Mouse (Mus musculus) intestine, embryonic 15.5 days (tissue): ENCODE measurements around the gene Cacna1d. TPM values are rescaled to one million over a fixed set of nuclear protein-coding genes. Genes with fewer than 3 reads are reported as not detected.

ENCODE experiments used
- ATAC-seq: fragments of 200-750 bp; cut with Nextera tagmentation; 2 replicates; pipeline ENCODE4 v1.8.0; 2017; ENCODE audit warnings: moderate TSS enrichment, moderate library complexity
- H3K27ac ChIP-seq: fragments of 300-500 bp; sonication (generic); 2 replicates; pipeline ENCODE4 v1.5.1; 2015; ENCODE audit warnings: mild to moderate bottlenecking, inconsistent platforms
- H3K27me3 ChIP-seq: fragments of 300-500 bp; sonication (generic); replicated peaks from 2 replicates; pipeline ENCODE4 v1.6.1; 2015; ENCODE audit warnings: inconsistent platforms
- H3K36me3 ChIP-seq: fragments of 300-500 bp; sonication (generic); 2 replicates; pipeline ENCODE4 v1.6.1; 2015; ENCODE audit warnings: inconsistent platforms
- H3K4me1 ChIP-seq: fragments of 300-500 bp; sonication (generic); replicated peaks from 2 replicates; pipeline ENCODE4 v1.6.1; 2015; ENCODE audit warnings: inconsistent platforms
- H3K4me2 ChIP-seq: fragments of 300-500 bp; sonication (generic); replicated peaks from 2 replicates; pipeline ENCODE4 v1.6.1; 2015; ENCODE audit warnings: mild to moderate bottlenecking, inconsistent platforms
- H3K4me3 ChIP-seq: fragments of 300-500 bp; sonication (generic); replicated peaks from 2 replicates; pipeline ENCODE4 v1.5.1; 2015; ENCODE audit warnings: inconsistent platforms
- H3K9ac ChIP-seq: fragments of 300-500 bp; sonication (generic); 2 replicates; pipeline ENCODE4 v1.6.1; 2015; ENCODE audit warnings: inconsistent platforms
- H3K9me3 ChIP-seq: fragments of 300-500 bp; sonication (generic); 2 replicates; pipeline ENCODE4 v1.6.1; 2016; ENCODE audit warnings: inconsistent platforms
- WGBS: fragments of 180-500 bp; shearing (Covaris S2); methylation state at CpG from one replicate; pipeline ENCODE4 v1.1.7; 2015; 5-methylcytosine and 5-hydroxymethylcytosine counted together
- polyA plus RNA-seq: library from polyadenylated mRNA; unstranded; fragments of >200 nt; fragmentation: Nextera tagmentation; extraction: Ambion mirVana; gene quantifications from 2 replicates; pipeline ENCODE4 v1.2.1, GENCODE M21; 2015

Gene Cacna1d
- polyA plus RNA-seq, 1 experiment from 2014 or later = 3.5 TPM

- Histone ChIP-seq H3K4me2 (no peak overlapping the region), H3K4me3 (no peak overlapping the region), H3K9ac (no peak overlapping the region), H3K4me1 (0 out of 2 replicates have a peak, but pooled peaks cover 4% of the 10 kb centered on the region), H3K9me3 (no peaks in the 10 kb centered on the region), H3K27me3 (no peaks in the 10 kb centered on the region), H3K27ac (no peak overlapping the region), H3K36me3 (no peaks in the 10 kb centered on the region)
- WGBS = 87% methylated on average over 8 of the region's 8 CpGs
- no peak for ATAC-seq
These were observed 441.0 kb downstream of the Cacna1d start for GRCm38 (mm10) chr14:30050280-30050679.

DNA sequence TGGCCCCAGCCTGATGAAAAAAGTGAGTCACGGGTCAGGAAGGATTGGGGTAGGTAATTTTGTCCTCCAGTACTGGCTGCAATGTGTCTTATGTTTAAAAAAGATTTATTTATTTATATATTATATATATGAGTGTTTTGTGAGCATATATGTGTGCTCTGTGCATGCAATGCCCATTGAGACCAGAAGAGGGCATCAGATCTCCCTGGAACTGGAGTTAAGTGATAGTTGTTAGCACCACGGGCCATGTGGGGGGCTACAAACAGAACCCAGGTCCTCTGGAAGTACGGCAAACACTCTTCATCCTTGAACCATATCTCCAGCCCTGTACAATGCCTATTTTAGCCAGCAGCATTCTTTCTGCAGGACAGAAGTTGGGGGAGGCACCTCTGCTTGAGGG, 443.2 kb downstream of the Cacna1d start:
- Histone ChIP-seq H3K4me2 (no peak overlapping the region), H3K36me3 (no peaks in the 10 kb centered on the region), H3K9ac (no peak overlapping the region), H3K27me3 (no peaks in the 10 kb centered on the region), H3K4me1 (0 out of 2 replicates have a peak, but pooled peaks cover 4% of the 10 kb centered on the region), H3K4me3 (no peak overlapping the region), H3K27ac (no peak overlapping the region), H3K9me3 (no peaks in the 10 kb centered on the region)
- no peak for ATAC-seq
- 83% methylated on average over 3 of the region's 3 CpGs for WGBS

GRCm38 (mm10) chr14:30046976-30047375, 444.3 kb downstream of the Cacna1d start:
- Histone ChIP-seq H3K27me3 (no peaks in the 10 kb centered on the region), H3K36me3 (no peaks in the 10 kb centered on the region), H3K9me3 (no peaks in the 10 kb centered on the region), H3K9ac (no peak overlapping the region), H3K4me2 (no peak overlapping the region), H3K27ac (no peak overlapping the region), H3K4me1 (0 out of 2 replicates have a peak, but pooled peaks cover 4% of the 10 kb centered on the region), H3K4me3 (no peak overlapping the region)
- WGBS = 84% methylated on average over 4 of the region's 4 CpGs
- no peak for ATAC-seq

DNA sequence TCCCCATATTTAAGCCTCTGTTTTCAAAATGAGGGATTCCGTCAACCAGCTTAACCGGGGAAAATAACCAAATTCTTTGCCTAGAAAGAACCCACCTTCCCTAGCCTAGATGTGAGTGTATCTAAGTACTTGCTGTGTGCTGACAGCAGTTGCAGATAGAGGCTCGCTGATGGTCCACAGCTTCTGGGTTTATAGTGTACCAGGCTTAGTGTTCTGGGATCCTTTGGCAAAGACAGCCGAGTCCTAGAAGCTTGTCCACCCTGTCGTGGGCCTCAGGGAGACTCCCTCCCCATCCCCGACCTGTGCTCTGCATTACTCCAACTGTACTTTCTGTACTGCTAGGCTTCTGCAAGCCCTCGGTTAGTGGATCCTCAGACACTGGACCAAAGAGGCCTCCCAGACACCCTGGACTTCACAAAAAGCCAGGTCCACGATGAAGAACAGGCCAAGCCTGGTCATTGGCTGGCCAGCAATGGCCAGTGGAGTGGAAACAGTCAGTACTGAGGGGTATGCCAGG, 445.5 kb downstream of the Cacna1d start:
- WGBS = 73% methylated on average over 8 of the region's 8 CpGs
- Histone ChIP-seq H3K4me1 (0 out of 2 replicates have a peak, but pooled peaks cover 4% of the 10 kb centered on the region), H3K27me3 (no peaks in the 10 kb centered on the region), H3K9ac (no peak overlapping the region), H3K9me3 (no peaks in the 10 kb centered on the region), H3K27ac (no peak overlapping the region), H3K4me3 (no peak overlapping the region), H3K4me2 (no peak overlapping the region), H3K36me3 (no peaks in the 10 kb centered on the region)
- ATAC-seq = no peak

- H3K9me3 ChIP-seq = no peaks in the 10 kb centered on the region
- no peak for ATAC-seq
- no peak overlapping the region for H3K27ac ChIP-seq
- H3K4me1 ChIP-seq = 0 out of 2 replicates have a peak, but pooled peaks cover 4% of the 10 kb centered on the region
- 65% methylated on average over 10 of the region's 10 CpGs for WGBS
- no peak overlapping the region for H3K9ac ChIP-seq
- H3K4me3 ChIP-seq = no peak overlapping the region
- H3K4me2 ChIP-seq = no peak overlapping the region
- H3K27me3 ChIP-seq = no peaks in the 10 kb centered on the region
- no peaks in the 10 kb centered on the region for H3K36me3 ChIP-seq
These were observed 446.0 kb downstream of the Cacna1d start for GRCm38 (mm10) chr14:30045239-30045638.

- Histone ChIP-seq H3K9ac (no peak overlapping the region), H3K4me1 (0 out of 2 replicates have a peak, but pooled peaks cover 4% of the 10 kb centered on the region), H3K4me2 (no peak overlapping the region), H3K36me3 (no peaks in the 10 kb centered on the region), H3K4me3 (no peak overlapping the region), H3K9me3 (no peaks in the 10 kb centered on the region), H3K27ac (no peak overlapping the region), H3K27me3 (no peaks in the 10 kb centered on the region)
- WGBS = 87% methylated on average over 7 of the region's 7 CpGs
- ATAC-seq = no peak
These were observed 447.8 kb downstream of the Cacna1d start for GRCm38 (mm10) chr14:30043356-30043940.

- ATAC-seq = no peak
- Histone ChIP-seq H3K27me3 (no peaks in the 10 kb centered on the region), H3K36me3 (no peaks in the 10 kb centered on the region), H3K9me3 (no peaks in the 10 kb centered on the region), H3K4me1 (0 out of 2 replicates have a peak, but pooled peaks cover 4% of the 10 kb centered on the region), H3K4me3 (no peak overlapping the region), H3K4me2 (no peak overlapping the region), H3K9ac (no peak overlapping the region), H3K27ac (no peak overlapping the region)
- 87% methylated on average over 9 of the region's 9 CpGs for WGBS
These were observed 449.4 kb downstream of the Cacna1d start for GRCm38 (mm10) chr14:30041836-30042235.

DNA sequence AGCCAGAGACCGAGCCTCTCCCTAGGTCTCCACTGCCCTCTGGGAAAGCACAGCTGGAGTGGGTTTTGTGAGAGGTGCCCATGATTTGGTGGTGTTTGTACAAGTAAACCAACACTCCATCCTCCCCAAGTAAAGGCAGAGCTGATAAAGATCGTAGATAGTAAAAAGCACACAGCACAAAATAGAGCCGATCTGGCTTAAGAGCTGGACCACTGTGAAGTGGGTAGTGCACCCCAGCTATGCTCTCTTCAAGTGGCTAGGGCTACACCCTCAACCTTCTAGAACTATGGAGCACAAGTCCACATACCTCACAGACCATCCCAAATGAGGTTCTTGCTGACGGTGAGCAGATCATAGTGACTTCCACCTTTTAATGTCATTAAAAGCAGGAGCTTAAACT, 451.8 kb downstream of the Cacna1d start:
- Histone ChIP-seq H3K27me3 (no peaks in the 10 kb centered on the region), H3K4me2 (no peak overlapping the region), H3K4me1 (no peaks in the 10 kb centered on the region), H3K4me3 (no peak overlapping the region), H3K27ac (no peak overlapping the region), H3K36me3 (no peaks in the 10 kb centered on the region), H3K9ac (no peak overlapping the region), H3K9me3 (no peaks in the 10 kb centered on the region)
- WGBS = 64% methylated on average over 4 of the region's 4 CpGs
- no peak for ATAC-seq

- H3K36me3 ChIP-seq = no peaks in the 10 kb centered on the region
- H3K9ac ChIP-seq = no peak overlapping the region
- H3K4me2 ChIP-seq = no peak overlapping the region
- no peak overlapping the region for H3K27ac ChIP-seq
- no peak overlapping the region for H3K4me3 ChIP-seq
- WGBS = 92% methylated on average over 18 of the region's 18 CpGs
- no peaks in the 10 kb centered on the region for H3K27me3 ChIP-seq
- no peaks in the 10 kb centered on the region for H3K4me1 ChIP-seq
- ATAC-seq = no peak
- no peaks in the 10 kb centered on the region for H3K9me3 ChIP-seq
These were observed 452.8 kb downstream of the Cacna1d start for GRCm38 (mm10) chr14:30038431-30038830.

DNA sequence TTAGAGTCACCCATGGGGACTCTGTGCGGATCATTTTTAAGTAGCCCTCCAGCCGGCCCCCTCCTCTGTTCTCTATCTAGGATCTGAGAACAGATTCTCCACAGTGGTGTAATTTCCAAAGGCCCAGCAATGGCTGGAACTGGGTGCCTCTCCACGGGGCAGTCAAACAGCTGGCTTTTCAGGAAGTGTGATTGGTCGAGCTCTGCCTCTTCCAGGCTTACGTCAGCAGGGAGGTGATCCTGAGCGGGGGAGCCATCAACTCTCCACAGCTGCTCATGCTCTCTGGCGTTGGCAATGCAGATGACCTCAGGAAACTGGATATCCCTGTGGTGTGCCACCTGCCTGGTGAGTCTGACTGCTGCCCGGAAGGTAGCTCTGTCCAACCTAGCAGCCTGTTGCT, 457.9 kb downstream of the Cacna1d start:
- Histone ChIP-seq H3K27me3 (no peaks in the 10 kb centered on the region), H3K27ac (no peak overlapping the region), H3K4me2 (no peak overlapping the region), H3K36me3 (no peaks in the 10 kb centered on the region), H3K9ac (no peak overlapping the region), H3K4me1 (no peaks in the 10 kb centered on the region), H3K4me3 (no peak overlapping the region), H3K9me3 (no peaks in the 10 kb centered on the region)
- 59% methylated on average over 8 of the region's 8 CpGs for WGBS
- no peak for ATAC-seq

DNA sequence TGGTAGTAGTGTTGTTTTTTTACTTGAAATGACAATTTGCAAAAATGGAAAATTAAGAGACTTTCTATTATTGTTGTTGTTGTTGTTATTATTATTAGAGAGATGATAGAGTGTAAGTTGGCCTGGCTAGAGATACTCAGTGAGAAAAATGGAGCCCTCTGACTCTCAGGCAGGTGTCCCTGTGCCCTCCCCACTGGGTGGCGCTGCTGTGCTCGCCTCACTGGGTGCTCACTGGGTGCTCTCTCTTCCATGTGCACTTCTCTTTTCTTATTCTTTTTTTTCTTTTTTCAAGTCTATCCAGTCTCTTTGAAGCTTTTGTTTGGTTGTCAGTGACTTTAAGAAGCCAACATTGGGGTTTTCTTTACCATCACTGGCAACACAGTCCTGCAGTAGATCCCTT, 463.9 kb downstream of the Cacna1d start:
- H3K4me3 ChIP-seq = no peak overlapping the region
- no peaks in the 10 kb centered on the region for H3K9me3 ChIP-seq
- no peak overlapping the region for H3K27ac ChIP-seq
- no peak overlapping the region for H3K9ac ChIP-seq
- no peaks in the 10 kb centered on the region for H3K36me3 ChIP-seq
- no peak for ATAC-seq
- H3K4me2 ChIP-seq = no peak overlapping the region
- WGBS = 43% methylated on average over 2 of the region's 2 CpGs
- H3K4me1 ChIP-seq = no peaks in the 10 kb centered on the region
- no peaks in the 10 kb centered on the region for H3K27me3 ChIP-seq

GRCm38 (mm10) chr14:30024387-30024786, 466.9 kb downstream of the Cacna1d start:
- H3K4me1 ChIP-seq = 0 out of 2 replicates have a peak, but pooled peaks cover 2% of the 10 kb centered on the region
- H3K9me3 ChIP-seq = no peaks in the 10 kb centered on the region
- no peak for ATAC-seq
- H3K27me3 ChIP-seq = no peaks in the 10 kb centered on the region
- H3K9ac ChIP-seq = no peak overlapping the region
- H3K27ac ChIP-seq = no peak overlapping the region
- no peaks in the 10 kb centered on the region for H3K36me3 ChIP-seq
- no peak overlapping the region for H3K4me2 ChIP-seq
- H3K4me3 ChIP-seq = no peak overlapping the region
- WGBS = 33% methylated on average over 7 of the region's 7 CpGs

- Histone ChIP-seq H3K9ac (no peak overlapping the region), H3K27ac (no peak overlapping the region), H3K4me1 (0 out of 2 replicates have a peak, but pooled peaks cover 6% of the 10 kb centered on the region), H3K36me3 (no peaks in the 10 kb centered on the region), H3K9me3 (no peaks in the 10 kb centered on the region), H3K4me2 (no peak overlapping the region), H3K27me3 (no peaks in the 10 kb centered on the region), H3K4me3 (no peak overlapping the region)
- no peak for ATAC-seq
- WGBS = 93% methylated on average over 6 of the region's 6 CpGs
These were observed 468.8 kb downstream of the Cacna1d start for GRCm38 (mm10) chr14:30022471-30022870.
